Mouse (Mus musculus): ENCODE data around the gene Dnmt1. TPM values are rescaled to one million over a fixed set of nuclear protein-coding genes. Genes with fewer than 3 reads are reported as not detected.

Gene Dnmt1
- polyA plus RNA-seq, 1 experiment from 2014 or later = 69.6 TPM

DNA sequence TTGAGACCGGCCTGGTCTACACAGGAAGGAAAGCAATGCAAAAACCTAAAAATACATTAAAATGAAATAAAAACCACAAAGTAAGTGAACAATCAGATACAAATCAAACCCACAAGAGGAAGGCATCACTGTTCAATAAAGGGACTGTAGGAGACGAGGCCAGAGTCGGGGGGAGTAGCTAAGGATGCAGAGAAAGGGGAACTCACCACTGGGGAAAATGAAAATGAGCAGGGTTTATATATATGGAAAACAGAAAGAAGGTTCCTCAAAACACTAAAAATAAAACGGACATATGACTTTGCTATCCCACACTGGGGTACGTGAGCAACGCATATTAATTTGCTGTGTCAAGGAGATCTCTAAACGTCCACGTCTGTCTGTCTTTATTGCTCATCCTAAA lies 37.4 kb upstream of the Dnmt1 start:
- Histone ChIP-seq H3K27me3 (ENCODE audit: control insufficient read depth, insufficient read depth, low read length) (no peaks in the 10 kb centered on the region), H3K27ac (ENCODE audit: low read length) (no peak overlapping the region), H3K9ac (replicated peaks; ENCODE audit: low read depth, low read length) (no peak overlapping the region), H3K9me3 (ENCODE audit: control insufficient read depth, low read depth, low read length) (no peaks in the 10 kb centered on the region), H3K4me2 (replicated peaks; ENCODE audit: low read depth, low read length) (no peak overlapping the region), H3K36me3 (ENCODE audit: control insufficient read depth, insufficient read depth, low read length) (no peaks in the 10 kb centered on the region), H3K4me3 (ENCODE audit: low read depth, low read length) (no peak overlapping the region), H3K4me1 (ENCODE audit: control insufficient read depth, insufficient read depth, low read length) (peaks cover 4% of the 10 kb centered on the region)
- WGBS = 85% methylated on average over 8 of the region's 8 CpGs
- no peak for ATAC-seq (ENCODE audit: insufficient number of reproducible peaks, insufficient read depth, low FRiP score, low read depth)

- Histone ChIP-seq H3K36me3 (ENCODE audit: control insufficient read depth, insufficient read depth, low read length) (no peaks in the 10 kb centered on the region), H3K4me1 (ENCODE audit: control insufficient read depth, insufficient read depth, low read length) (peaks cover 11% of the 10 kb centered on the region), H3K4me2 (replicated peaks; ENCODE audit: low read depth, low read length) (no peak overlapping the region), H3K9ac (replicated peaks; ENCODE audit: low read depth, low read length) (no peak overlapping the region), H3K27me3 (ENCODE audit: control insufficient read depth, insufficient read depth, low read length) (no peaks in the 10 kb centered on the region), H3K9me3 (ENCODE audit: control insufficient read depth, low read depth, low read length) (no peaks in the 10 kb centered on the region), H3K4me3 (ENCODE audit: low read depth, low read length) (no peak overlapping the region), H3K27ac (ENCODE audit: low read length) (no peak overlapping the region)
- ATAC-seq (ENCODE audit: insufficient number of reproducible peaks, insufficient read depth, low FRiP score, low read depth) = no peak
- 72% methylated on average over 3 of the region's 3 CpGs for WGBS
Measured at GRCm38 (mm10) chr9:20995069-20995468, 35.4 kb upstream of the Dnmt1 start.

- Histone ChIP-seq H3K9ac (replicated peaks; ENCODE audit: low read depth, low read length) (no peak overlapping the region), H3K4me3 (ENCODE audit: low read depth, low read length) (no peak overlapping the region), H3K27ac (ENCODE audit: low read length) (peak overlapping the region; percentile 11; the same call in 1 of the 2 replicates), H3K4me1 (ENCODE audit: control insufficient read depth, insufficient read depth, low read length) (peaks cover 11% of the 10 kb centered on the region), H3K4me2 (replicated peaks; ENCODE audit: low read depth, low read length) (no peak overlapping the region), H3K36me3 (ENCODE audit: control insufficient read depth, insufficient read depth, low read length) (no peaks in the 10 kb centered on the region), H3K9me3 (ENCODE audit: control insufficient read depth, low read depth, low read length) (no peaks in the 10 kb centered on the region), H3K27me3 (ENCODE audit: control insufficient read depth, insufficient read depth, low read length) (no peaks in the 10 kb centered on the region)
- WGBS = 20% methylated on average over 5 of the region's 5 CpGs
- peak; percentile 79 for ATAC-seq (ENCODE audit: insufficient number of reproducible peaks, insufficient read depth, low FRiP score, low read depth)
Measured at GRCm38 (mm10) chr9:20993165-20993898, 33.6 kb upstream of the Dnmt1 start.

- 98% methylated on average over 4 of the region's 4 CpGs for WGBS
- H3K4me3 ChIP-seq (ENCODE audit: low read depth, low read length) = no peak overlapping the region
- H3K9me3 ChIP-seq (ENCODE audit: control insufficient read depth, low read depth, low read length) = no peaks in the 10 kb centered on the region
- ATAC-seq (ENCODE audit: insufficient number of reproducible peaks, insufficient read depth, low FRiP score, low read depth) = no peak
- H3K4me2 ChIP-seq (replicated peaks; ENCODE audit: low read depth, low read length) = no peak overlapping the region
- no peak overlapping the region for H3K9ac ChIP-seq (replicated peaks; ENCODE audit: low read depth, low read length)
- H3K27me3 ChIP-seq (ENCODE audit: control insufficient read depth, insufficient read depth, low read length) = no peaks in the 10 kb centered on the region
- peaks cover 19% of the 10 kb centered on the region for H3K4me1 ChIP-seq (ENCODE audit: control insufficient read depth, insufficient read depth, low read length)
- no peaks in the 10 kb centered on the region for H3K36me3 ChIP-seq (ENCODE audit: control insufficient read depth, insufficient read depth, low read length)
- H3K27ac ChIP-seq (ENCODE audit: low read length) = no peak overlapping the region
Measured at GRCm38 (mm10) chr9:20991587-20991986, 31.9 kb upstream of the Dnmt1 start.

- peak overlapping the region; percentile 69; the same call in 1 of the 2 replicates for H3K27ac ChIP-seq (ENCODE audit: low read length)
Measured at GRCm38 (mm10) chr9:20990861-20991260, 31.2 kb upstream of the Dnmt1 start.

DNA sequence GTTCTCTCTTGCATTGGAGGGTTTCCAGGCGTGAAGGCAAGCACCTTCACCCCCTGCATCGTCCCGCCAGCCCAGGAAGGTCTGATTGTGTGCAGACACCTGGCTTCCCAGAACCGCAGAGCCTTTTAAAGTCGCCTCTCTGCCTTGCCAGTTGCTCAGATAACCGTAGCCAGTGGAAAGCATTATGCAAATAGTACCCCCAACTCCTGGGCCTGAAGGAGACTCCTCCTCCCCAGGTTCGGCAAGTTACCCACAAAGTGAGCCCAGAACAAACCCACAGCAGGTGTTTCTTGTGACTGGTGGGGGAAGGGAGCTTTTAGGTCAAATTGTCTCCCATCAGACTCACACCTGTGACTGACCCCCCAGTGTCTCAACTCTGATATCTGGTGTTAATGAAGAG lies 28.3 kb upstream of the Dnmt1 start:
- H3K4me1 ChIP-seq (ENCODE audit: control insufficient read depth, insufficient read depth, low read length) = peaks cover 22% of the 10 kb centered on the region
- no peak overlapping the region for H3K9ac ChIP-seq (replicated peaks; ENCODE audit: low read depth, low read length)
- H3K27me3 ChIP-seq (ENCODE audit: control insufficient read depth, insufficient read depth, low read length) = no peaks in the 10 kb centered on the region
- H3K27ac ChIP-seq (ENCODE audit: low read length) = peak overlapping the region; percentile 87
- no peaks in the 10 kb centered on the region for H3K9me3 ChIP-seq (ENCODE audit: control insufficient read depth, low read depth, low read length)
- ATAC-seq (ENCODE audit: insufficient number of reproducible peaks, insufficient read depth, low FRiP score, low read depth) = no peak
- H3K4me3 ChIP-seq (ENCODE audit: low read depth, low read length) = no peak overlapping the region
- 21% methylated on average over 7 of the region's 7 CpGs for WGBS
- no peaks in the 10 kb centered on the region for H3K36me3 ChIP-seq (ENCODE audit: control insufficient read depth, insufficient read depth, low read length)
- no peak overlapping the region for H3K4me2 ChIP-seq (replicated peaks; ENCODE audit: low read depth, low read length)

More at GRCm38 (mm10) chr9:20990861-20991260, 31.2 kb upstream of the Dnmt1 start:
- 5% methylated on average over 10 of the region's 10 CpGs for WGBS
- H3K9me3 ChIP-seq (ENCODE audit: control insufficient read depth, low read depth, low read length) = no peaks in the 10 kb centered on the region
- no peak overlapping the region for H3K9ac ChIP-seq (replicated peaks; ENCODE audit: low read depth, low read length)
- peak overlapping the region; percentile 27 for H3K4me2 ChIP-seq (replicated peaks; ENCODE audit: low read depth, low read length)
- peaks cover 24% of the 10 kb centered on the region for H3K4me1 ChIP-seq (ENCODE audit: control insufficient read depth, insufficient read depth, low read length)
- no peaks in the 10 kb centered on the region for H3K27me3 ChIP-seq (ENCODE audit: control insufficient read depth, insufficient read depth, low read length)
- H3K4me3 ChIP-seq (ENCODE audit: low read depth, low read length) = no peak overlapping the region
- no peak for ATAC-seq (ENCODE audit: insufficient number of reproducible peaks, insufficient read depth, low FRiP score, low read depth)
- no peaks in the 10 kb centered on the region for H3K36me3 ChIP-seq (ENCODE audit: control insufficient read depth, insufficient read depth, low read length)

DNA sequence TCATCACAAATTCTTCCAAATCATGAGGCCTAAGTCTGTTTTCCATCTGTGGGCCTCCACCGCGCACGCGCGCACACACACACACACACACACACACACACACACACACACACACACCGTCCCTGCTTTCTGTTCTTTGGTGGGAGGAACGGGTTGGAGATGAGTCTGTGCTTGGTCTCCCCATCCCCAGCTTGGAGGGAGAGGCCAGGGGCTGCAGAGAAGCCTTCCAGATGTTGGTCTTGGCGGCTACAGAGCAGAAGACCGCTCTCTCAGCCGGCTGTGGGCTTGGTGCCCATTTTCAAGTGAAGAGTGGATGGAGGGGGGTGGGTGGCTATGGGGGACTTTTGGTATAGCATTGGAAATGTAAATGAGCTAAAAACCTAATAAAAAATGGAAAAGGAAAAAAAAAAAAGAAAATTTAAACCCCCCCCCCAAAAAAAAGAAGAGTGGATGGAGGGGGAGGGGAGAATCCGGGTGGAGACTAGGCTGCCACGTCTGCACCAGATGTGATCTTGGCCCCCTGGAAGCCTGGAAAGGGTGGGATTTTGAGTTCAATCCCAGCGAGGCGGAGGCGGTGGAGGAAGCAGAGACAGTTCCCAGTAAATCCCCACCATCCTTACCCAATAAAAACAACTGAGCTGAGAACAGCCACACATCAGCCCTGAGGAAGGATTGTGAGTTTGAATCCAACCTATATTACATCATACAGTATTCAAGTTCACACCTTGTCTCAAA lies 27.4 kb upstream of the Dnmt1 start:
- peaks cover 20% of the 10 kb centered on the region; the same call in 1 of the 2 replicates for H3K4me1 ChIP-seq (ENCODE audit: control insufficient read depth, insufficient read depth, low read length)
- no peak overlapping the region for H3K4me2 ChIP-seq (replicated peaks; ENCODE audit: low read depth, low read length)
- no peak overlapping the region for H3K4me3 ChIP-seq (ENCODE audit: low read depth, low read length)
- ATAC-seq (ENCODE audit: insufficient number of reproducible peaks, insufficient read depth, low FRiP score, low read depth) = peak; percentile 88
- H3K9ac ChIP-seq (replicated peaks; ENCODE audit: low read depth, low read length) = no peak overlapping the region
- 31% methylated on average over 15 of the region's 15 CpGs for WGBS
- H3K36me3 ChIP-seq (ENCODE audit: control insufficient read depth, insufficient read depth, low read length) = no peaks in the 10 kb centered on the region
- H3K9me3 ChIP-seq (ENCODE audit: control insufficient read depth, low read depth, low read length) = no peaks in the 10 kb centered on the region
- peak overlapping the region; percentile 91 for H3K27ac ChIP-seq (ENCODE audit: low read length)
- no peaks in the 10 kb centered on the region for H3K27me3 ChIP-seq (ENCODE audit: control insufficient read depth, insufficient read depth, low read length)

DNA sequence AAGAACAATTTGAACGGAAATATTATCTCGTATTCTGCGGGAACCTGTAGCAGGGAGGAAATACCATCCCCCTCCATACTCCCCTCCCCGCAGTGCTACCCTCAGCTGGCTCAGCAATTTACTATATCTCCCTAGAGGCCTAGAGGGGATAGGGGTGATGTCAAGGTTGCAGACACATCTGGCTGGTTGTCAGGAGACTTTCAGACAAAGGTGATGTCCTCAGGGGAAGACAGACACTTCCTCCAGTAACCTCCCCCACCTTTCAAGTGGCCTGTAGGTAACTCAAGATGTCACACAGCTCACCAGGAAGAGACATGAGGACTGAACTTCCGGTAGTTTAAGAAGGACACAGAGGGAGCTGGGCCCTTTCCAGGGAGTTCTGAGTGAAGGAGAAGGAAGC lies 23.5 kb upstream of the Dnmt1 start:
- no peak for ATAC-seq (ENCODE audit: insufficient number of reproducible peaks, insufficient read depth, low FRiP score, low read depth)
- Histone ChIP-seq H3K27ac (ENCODE audit: low read length) (no peak overlapping the region), H3K36me3 (ENCODE audit: control insufficient read depth, insufficient read depth, low read length) (no peaks in the 10 kb centered on the region), H3K4me1 (ENCODE audit: control insufficient read depth, insufficient read depth, low read length) (peaks cover 12% of the 10 kb centered on the region; the same call in 1 of the 2 replicates), H3K4me2 (replicated peaks; ENCODE audit: low read depth, low read length) (no peak overlapping the region), H3K27me3 (ENCODE audit: control insufficient read depth, insufficient read depth, low read length) (no peaks in the 10 kb centered on the region), H3K4me3 (ENCODE audit: low read depth, low read length) (no peak overlapping the region), H3K9ac (replicated peaks; ENCODE audit: low read depth, low read length) (no peak overlapping the region), H3K9me3 (ENCODE audit: control insufficient read depth, low read depth, low read length) (no peaks in the 10 kb centered on the region)
- 39% methylated on average over 5 of the region's 5 CpGs for WGBS
